Mouse (Mus musculus): ENCODE data around the gene Gm10553. TPM values are rescaled to one million over a fixed set of nuclear protein-coding genes. Genes with fewer than 3 reads are reported as not detected.

Gene Gm10553
- total RNA-seq, 2 experiments from 2014 or later: not detected

Other genes starting within 250 kb of the Gm10553 start
- gene Slc16a14, start 165.0 kb upstream of the Gm10553 start, total RNA-seq (2015): 0.32 and 1.1 TPM in 2 replicates
- 0.18 and 0.57 TPM in 2 replicates for gene Slc16a14, start 165.0 kb upstream of the Gm10553 start, total RNA-seq (2017)
- gene A530032D15Rik, start 9.7 kb downstream of the Gm10553 start, total RNA-seq (2015): 9.4 and 10.2 TPM in 2 replicates
- 8.8 and 22.5 TPM in 2 replicates for gene A530032D15Rik, start 9.7 kb downstream of the Gm10553 start, total RNA-seq (2017)
- gene C130026I21Rik, start 170.4 kb downstream of the Gm10553 start, total RNA-seq (2015): 37.8 and 39.6 TPM in 2 replicates
- 31.4 and 46.9 TPM in 2 replicates for gene C130026I21Rik, start 170.4 kb downstream of the Gm10553 start, total RNA-seq (2017)